Mouse (Mus musculus) embryonic fibroblast, embryonic 13.5 days (primary cell): ENCODE measurements around the gene Trank1. TPM values are rescaled to one million over a fixed set of nuclear protein-coding genes. Genes with fewer than 3 reads are reported as not detected.

ENCODE experiments used
- H3K27ac ChIP-seq: 2 replicates; pipeline ENCODE4 v1.5.1; 2012; ENCODE audit warnings: low read length, control low read depth, inconsistent platforms; ENCODE audit not compliant: insufficient read depth
- H3K4me1 ChIP-seq: 2 replicates; pipeline ENCODE4 v1.6.1; 2011; ENCODE audit warnings: low read length; ENCODE audit not compliant: control insufficient read depth, insufficient read depth
- H3K4me3 ChIP-seq: 2 replicates; pipeline ENCODE4 v1.5.1; 2011; ENCODE audit warnings: mild to moderate bottlenecking, control low read depth, low read length; ENCODE audit not compliant: insufficient read depth
- CTCF ChIP-seq: IDR thresholded peaks from 2 replicates; pipeline ENCODE4 v1.5.1; 2011; ENCODE audit warnings: mild to moderate bottlenecking, control low read depth, low read length, moderate library complexity, borderline replicate concordance; ENCODE audit not compliant: insufficient read depth
- POLR2A ChIP-seq: IDR thresholded peaks from 2 replicates; pipeline ENCODE4 v1.6.1; 2011; ENCODE audit warnings: low read depth, mild to moderate bottlenecking, control low read depth, low read length, moderate library complexity
- polyA plus RNA-seq: library from polyadenylated mRNA; stranded (reverse); fragments of >200 nt; gene quantifications from 2 replicates; pipeline ENCODE4 v1.2.4, GENCODE M21; 2011; ENCODE audit warnings: low read depth; ENCODE audit not compliant: missing spikeins, insufficient read length

The Trank1 gene
- polyA plus RNA-seq, 1 experiment = not detected

- TF ChIP-seq POLR2A = no peak
- no peaks in the 10 kb centered on the region for H3K4me1 ChIP-seq
- H3K4me3 ChIP-seq = no peak overlapping the region
- no peak overlapping the region for H3K27ac ChIP-seq
These were observed 60.5 kb downstream of the Trank1 start for GRCm38 (mm10) chr9:111372079-111372478.

GRCm38 (mm10) chr9:111377868-111378267 is 66.3 kb downstream of the Trank1 start:
- TF ChIP-seq CTCF = no peak
- no peak for TF ChIP-seq POLR2A

GRCm38 (mm10) chr9:111381056-111382025 is 69.8 kb downstream of the Trank1 start:
- Histone ChIP-seq H3K4me1 (peaks cover 5% of the 10 kb centered on the region; the same call in 1 of the 2 replicates), H3K27ac (no peak overlapping the region), H3K4me3 (no peak overlapping the region)
- TF ChIP-seq CTCF (no peak), POLR2A (no peak)

More at GRCm38 (mm10) chr9:111377868-111378267, 66.3 kb downstream of the Trank1 start:
- H3K27ac ChIP-seq = no peak overlapping the region
- H3K4me3 ChIP-seq = no peak overlapping the region
- no peaks in the 10 kb centered on the region for H3K4me1 ChIP-seq

- Histone ChIP-seq H3K4me3 (no peak overlapping the region), H3K27ac (no peak overlapping the region), H3K4me1 (peaks cover 5% of the 10 kb centered on the region; the same call in 1 of the 2 replicates)
- no peak for TF ChIP-seq POLR2A
- TF ChIP-seq CTCF = no peak
These were observed 70.9 kb downstream of the Trank1 start for GRCm38 (mm10) chr9:111382469-111382868.

- Histone ChIP-seq H3K4me3 (no peak overlapping the region), H3K4me1 (peaks cover 5% of the 10 kb centered on the region; the same call in 1 of the 2 replicates), H3K27ac (no peak overlapping the region)
- TF ChIP-seq POLR2A = no peak
- TF ChIP-seq CTCF = no peak
These were observed 71.5 kb downstream of the Trank1 start for GRCm38 (mm10) chr9:111383046-111383445.

GRCm38 (mm10) chr9:111383756-111384155 is 72.2 kb downstream of the Trank1 start:
- H3K4me1 ChIP-seq = peaks cover 5% of the 10 kb centered on the region; the same call in 1 of the 2 replicates
- no peak overlapping the region for H3K4me3 ChIP-seq
- no peak overlapping the region for H3K27ac ChIP-seq
- TF ChIP-seq CTCF (no peak), POLR2A (no peak)

- Histone ChIP-seq H3K4me3 (no peak overlapping the region), H3K27ac (no peak overlapping the region), H3K4me1 (peaks cover 5% of the 10 kb centered on the region; the same call in 1 of the 2 replicates)
- TF ChIP-seq CTCF (no peak), POLR2A (no peak)
These were observed 74.3 kb downstream of the Trank1 start for GRCm38 (mm10) chr9:111385526-111386491.

GRCm38 (mm10) chr9:111386569-111386968 is 75.0 kb downstream of the Trank1 start:
- Histone ChIP-seq H3K27ac (no peak overlapping the region), H3K4me1 (peaks cover 5% of the 10 kb centered on the region; the same call in 1 of the 2 replicates), H3K4me3 (no peak overlapping the region)
- TF ChIP-seq CTCF (no peak), POLR2A (no peak)

- Histone ChIP-seq H3K27ac (no peak overlapping the region), H3K4me1 (peaks cover 5% of the 10 kb centered on the region; the same call in 1 of the 2 replicates), H3K4me3 (no peak overlapping the region)
- TF ChIP-seq CTCF (no peak), POLR2A (no peak)
These were observed 76.0 kb downstream of the Trank1 start for GRCm38 (mm10) chr9:111387576-111387975.

- Histone ChIP-seq H3K27ac (no peak overlapping the region), H3K4me3 (no peak overlapping the region), H3K4me1 (no peaks in the 10 kb centered on the region)
- TF ChIP-seq CTCF (no peak), POLR2A (no peak)
These were observed 78.5 kb downstream of the Trank1 start for GRCm38 (mm10) chr9:111390016-111390415.
